Mouse (Mus musculus) 416B (cell line): ENCODE measurements around the gene Commd3.

ENCODE experiments used
- DNase-seq: peaks from one replicate; pipeline ENCODE4 v3.0.0; 2011; ENCODE audit warnings: low read depth

Gene Commd3

GRCm38 (mm10) chr2:18722208-18722830 is 50.1 kb downstream of the Commd3 start:
- no peak for DNase-seq

- peak; percentile 66 for DNase-seq
These were observed 52.3 kb downstream of the Commd3 start for GRCm38 (mm10) chr2:18724462-18724861.
